Mouse (Mus musculus) hindbrain, postnatal 0 days (tissue): ENCODE results near the gene Hnrnpf. TPM values are rescaled to one million over a fixed set of nuclear protein-coding genes. Genes with fewer than 3 reads are reported as not detected.

Experiments
- ATAC-seq: fragments of 200-750 bp; cut with Nextera tagmentation; 2 replicates; pipeline ENCODE4 v1.8.0; 2017; ENCODE audit warnings: mild to moderate bottlenecking, moderate TSS enrichment, moderate library complexity
- DNase-seq: peaks from one replicate; pipeline ENCODE4 v3.0.0-alpha.2; 2015; ENCODE audit warnings: low spot score
- H3K27ac ChIP-seq: fragments of 300-500 bp; sonication (generic); 2 replicates; pipeline ENCODE4 v1.5.1; 2014; ENCODE audit warnings: mild to moderate bottlenecking
- H3K27me3 ChIP-seq: fragments of 300-500 bp; sonication (generic); 2 replicates; pipeline ENCODE4 v1.6.1; 2014; ENCODE audit warnings: low read length, mixed read lengths; ENCODE audit not compliant: insufficient read depth
- H3K36me3 ChIP-seq: fragments of 300-500 bp; sonication (generic); 2 replicates; pipeline ENCODE4 v1.6.1; 2014; ENCODE audit warnings: low read length, mixed read lengths; ENCODE audit not compliant: insufficient read depth
- H3K4me1 ChIP-seq: fragments of 300-500 bp; sonication (generic); 2 replicates; pipeline ENCODE4 v1.6.1; 2014; ENCODE audit warnings: antibody characterized with exemption, low read length, mixed read lengths; ENCODE audit not compliant: insufficient read depth
- H3K4me2 ChIP-seq: fragments of 300-500 bp; sonication (generic); 2 replicates; pipeline ENCODE4 v1.6.1; 2014; ENCODE audit warnings: low read depth, mild to moderate bottlenecking, low read length, moderate library complexity, mixed read lengths
- H3K4me3 ChIP-seq: fragments of 300-500 bp; sonication (generic); 2 replicates; pipeline ENCODE4 v1.5.1; 2014; ENCODE audit warnings: low read length
- H3K9ac ChIP-seq: fragments of 300-500 bp; sonication (generic); replicated peaks from 2 replicates; pipeline ENCODE4 v1.6.1; 2014; ENCODE audit warnings: mild to moderate bottlenecking, low read length, moderate library complexity, mixed read lengths
- H3K9me3 ChIP-seq: fragments of 300-500 bp; sonication (generic); 2 replicates; pipeline ENCODE4 v1.6.1; 2016; ENCODE audit warnings: low read length, mixed read lengths
- CTCF ChIP-seq: IDR thresholded peaks from 2 replicates; pipeline ENCODE4 v1.5.1; 2016; ENCODE audit warnings: antibody characterized with exemption, control low read depth, low read depth
- WGBS: fragments of 180-500 bp; shearing (Covaris S2); extraction: QIAGEN DNeasy Blood & Tissue Kit; methylation state at CpG from one replicate; pipeline ENCODE4 v1.1.7; 2014; 5-methylcytosine and 5-hydroxymethylcytosine counted together
- polyA plus RNA-seq: library from polyadenylated mRNA; unstranded; fragments of >200 nt; fragmentation: Nextera tagmentation; extraction: Ambion mirVana; gene quantifications from 2 replicates; pipeline ENCODE4 v1.2.1, GENCODE M21; 2015
- total RNA-seq: library from RNA; depleted of rRNA; stranded (reverse); fragments of >200 nt; gene quantifications from 2 replicates; pipeline ENCODE4 v1.2.3, GENCODE M21; 2014

Hnrnpf gene
- total and polyA plus RNA-seq, 2 experiments from 2014 or later: 160 to 234 TPM

GRCm38 (mm10) chr6:117918043-117918442 is 17.9 kb downstream of the Hnrnpf start:
- Histone ChIP-seq H3K27ac (peak overlapping the region; percentile 79; the same call in 1 of the 2 replicates), H3K4me1 (peaks cover 4% of the 10 kb centered on the region; the same call in 1 of the 2 replicates), H3K4me2 (peak overlapping the region; percentile 82), H3K9ac (peak overlapping the region; percentile 52; the same call in 1 of the 2 replicates), H3K36me3 (no peaks in the 10 kb centered on the region), H3K27me3 (no peaks in the 10 kb centered on the region), H3K9me3 (no peaks in the 10 kb centered on the region), H3K4me3 (peak overlapping the region; percentile 62)
- 19% methylated on average over 5 of the region's 5 CpGs for WGBS
- TF ChIP-seq CTCF: no peak
- ATAC-seq: no peak
- DNase-seq: no peak

GRCm38 (mm10) chr6:117920659-117921640 is 20.8 kb downstream of the Hnrnpf start:
- no peaks in the 10 kb centered on the region for H3K9me3 ChIP-seq
- no peak overlapping the region for H3K27ac ChIP-seq
- no peaks in the 10 kb centered on the region for H3K27me3 ChIP-seq
- H3K4me3 ChIP-seq: no peak overlapping the region
- no peaks in the 10 kb centered on the region; the same call in 1 of the 2 replicates for H3K36me3 ChIP-seq
- peak; percentile 45 for DNase-seq
- no peak for ATAC-seq
- 55% methylated on average over 3 of the region's 3 CpGs for WGBS
- H3K4me1 ChIP-seq: peaks cover 4% of the 10 kb centered on the region; the same call in 1 of the 2 replicates
- H3K4me2 ChIP-seq: no peak overlapping the region
- TF ChIP-seq CTCF: peak; percentile 85
- no peak overlapping the region for H3K9ac ChIP-seq

DNA sequence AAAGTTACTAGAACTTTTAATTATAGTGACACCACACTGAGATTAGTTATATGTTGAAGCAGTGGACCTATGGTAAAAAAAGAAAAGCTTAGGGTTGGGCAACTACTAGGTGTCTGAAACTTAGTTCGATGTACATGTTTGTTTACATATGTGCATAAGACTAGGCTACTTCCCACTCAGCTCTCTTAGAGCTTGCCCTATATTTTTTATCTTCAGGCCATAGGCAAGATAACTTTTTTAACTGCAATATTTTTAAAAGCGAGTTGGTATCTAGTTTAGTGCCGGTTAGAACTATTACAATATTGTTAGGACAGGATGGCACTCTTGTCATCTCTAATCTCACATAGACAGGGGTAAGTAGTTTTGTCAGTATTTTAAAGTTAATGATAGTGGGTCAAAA is 21.9 kb downstream of the Hnrnpf start:
- H3K4me2 ChIP-seq: no peak overlapping the region
- no peak for ATAC-seq
- no peak for TF ChIP-seq CTCF
- no peak for DNase-seq
- H3K27ac ChIP-seq: no peak overlapping the region
- no peaks in the 10 kb centered on the region; the same call in 1 of the 2 replicates for H3K36me3 ChIP-seq
- no peak overlapping the region for H3K9ac ChIP-seq
- H3K9me3 ChIP-seq: no peaks in the 10 kb centered on the region
- no peak overlapping the region for H3K4me3 ChIP-seq
- H3K4me1 ChIP-seq: peaks cover 4% of the 10 kb centered on the region; the same call in 1 of the 2 replicates
- WGBS: 97% methylated on average over 3 of the region's 3 CpGs
- H3K27me3 ChIP-seq: no peaks in the 10 kb centered on the region

GRCm38 (mm10) chr6:117926871-117927491 is 26.9 kb downstream of the Hnrnpf start:
- Histone ChIP-seq H3K4me3 (no peak overlapping the region), H3K27me3 (no peaks in the 10 kb centered on the region), H3K4me1 (no peaks in the 10 kb centered on the region), H3K9me3 (no peaks in the 10 kb centered on the region), H3K4me2 (no peak overlapping the region), H3K27ac (no peak overlapping the region), H3K9ac (no peak overlapping the region), H3K36me3 (no peaks in the 10 kb centered on the region; the same call in 1 of the 2 replicates)
- no peak for TF ChIP-seq CTCF
- WGBS: 77% methylated on average over 4 of the region's 4 CpGs
- ATAC-seq (no peak), DNase-seq (no peak)

GRCm38 (mm10) chr6:117927955-117928354 is 27.8 kb downstream of the Hnrnpf start:
- no peak overlapping the region for H3K4me3 ChIP-seq
- WGBS: 90% methylated on average over 7 of the region's 7 CpGs
- no peak overlapping the region for H3K4me2 ChIP-seq
- H3K36me3 ChIP-seq: no peaks in the 10 kb centered on the region; the same call in 1 of the 2 replicates
- H3K9me3 ChIP-seq: no peaks in the 10 kb centered on the region
- no peaks in the 10 kb centered on the region for H3K4me1 ChIP-seq
- DNase-seq: no peak
- no peak overlapping the region for H3K9ac ChIP-seq
- no peak overlapping the region for H3K27ac ChIP-seq
- H3K27me3 ChIP-seq: no peaks in the 10 kb centered on the region
- no peak for TF ChIP-seq CTCF
- ATAC-seq: no peak

- TF ChIP-seq CTCF: no peak
- no peaks in the 10 kb centered on the region for H3K27me3 ChIP-seq
- H3K27ac ChIP-seq: no peak overlapping the region
- H3K9me3 ChIP-seq: no peaks in the 10 kb centered on the region
- DNase-seq (no peak), ATAC-seq (no peak)
- H3K36me3 ChIP-seq: no peaks in the 10 kb centered on the region; the same call in 1 of the 2 replicates
- no peaks in the 10 kb centered on the region for H3K4me1 ChIP-seq
- H3K9ac ChIP-seq: no peak overlapping the region
- H3K4me2 ChIP-seq: no peak overlapping the region
- no peak overlapping the region for H3K4me3 ChIP-seq
- 93% methylated on average over 5 of the region's 5 CpGs for WGBS
Observed at GRCm38 (mm10) chr6:117928746-117929145, 28.6 kb downstream of the Hnrnpf start.
